Mouse (Mus musculus) forebrain, embryonic 11.5 days (tissue): ENCODE measurements around the gene Parp11. TPM values are rescaled to one million over a fixed set of nuclear protein-coding genes. Genes with fewer than 3 reads are reported as not detected.

Experiments
- ATAC-seq: fragments of 200-750 bp; cut with Nextera tagmentation; replicated peaks from 2 replicates; pipeline ENCODE4 v1.8.0; 2017; ENCODE audit warnings: moderate TSS enrichment; ENCODE audit not compliant: low FRiP score
- DNase-seq: peaks from one replicate; pipeline ENCODE4 v3.0.0-alpha.2; 2017; ENCODE audit warnings: low spot score
- H3K27ac ChIP-seq: fragments of 300-500 bp; sonication (generic); 2 replicates; pipeline ENCODE4 v1.5.1; 2014; ENCODE audit warnings: low read depth, low read length
- H3K27me3 ChIP-seq: fragments of 300-500 bp; sonication (generic); 2 replicates; pipeline ENCODE4 v1.6.1; 2014; ENCODE audit warnings: mild to moderate bottlenecking, low read length, mixed read lengths; ENCODE audit not compliant: control insufficient read depth, insufficient read depth
- H3K36me3 ChIP-seq: fragments of 300-500 bp; sonication (generic); 2 replicates; pipeline ENCODE4 v1.6.1; 2014; ENCODE audit warnings: mild to moderate bottlenecking, low read length, moderate library complexity, mixed read lengths; ENCODE audit not compliant: control insufficient read depth, insufficient read depth
- H3K4me1 ChIP-seq: fragments of 300-500 bp; sonication (generic); replicated peaks from 2 replicates; pipeline ENCODE4 v1.6.1; 2014; ENCODE audit warnings: low read length, mixed read lengths; ENCODE audit not compliant: control insufficient read depth, insufficient read depth
- H3K4me2 ChIP-seq: fragments of 300-500 bp; sonication (generic); 2 replicates; pipeline ENCODE4 v1.6.1; 2014; ENCODE audit warnings: low read depth, mild to moderate bottlenecking, low read length, moderate library complexity, mixed read lengths; ENCODE audit not compliant: severe bottlenecking
- H3K4me3 ChIP-seq: fragments of 300-500 bp; sonication (generic); 2 replicates; pipeline ENCODE4 v1.5.1; 2014; ENCODE audit warnings: low read depth, low read length
- H3K9ac ChIP-seq: fragments of 300-500 bp; sonication (generic); 2 replicates; pipeline ENCODE4 v1.6.1; 2014; ENCODE audit warnings: low read length
- H3K9me3 ChIP-seq: fragments of 300-500 bp; sonication (generic); 2 replicates; pipeline ENCODE4 v1.6.1; 2016; ENCODE audit warnings: low read length, mixed read lengths; ENCODE audit not compliant: control insufficient read depth
- WGBS: fragments of 180-500 bp; shearing (Covaris S2); extraction: QIAGEN DNeasy Blood & Tissue Kit; methylation state at CpG from one replicate; pipeline ENCODE4 v1.1.7; 2014; 5-methylcytosine and 5-hydroxymethylcytosine counted together
- polyA plus RNA-seq: library from polyadenylated mRNA; unstranded; fragments of >200 nt; fragmentation: Nextera tagmentation; extraction: Ambion mirVana; gene quantifications from 2 replicates; pipeline ENCODE4 v1.2.1, GENCODE M21; 2014

The Parp11 gene
- polyA plus RNA-seq, 1 experiment from 2014 or later = 59.2 TPM

DNA sequence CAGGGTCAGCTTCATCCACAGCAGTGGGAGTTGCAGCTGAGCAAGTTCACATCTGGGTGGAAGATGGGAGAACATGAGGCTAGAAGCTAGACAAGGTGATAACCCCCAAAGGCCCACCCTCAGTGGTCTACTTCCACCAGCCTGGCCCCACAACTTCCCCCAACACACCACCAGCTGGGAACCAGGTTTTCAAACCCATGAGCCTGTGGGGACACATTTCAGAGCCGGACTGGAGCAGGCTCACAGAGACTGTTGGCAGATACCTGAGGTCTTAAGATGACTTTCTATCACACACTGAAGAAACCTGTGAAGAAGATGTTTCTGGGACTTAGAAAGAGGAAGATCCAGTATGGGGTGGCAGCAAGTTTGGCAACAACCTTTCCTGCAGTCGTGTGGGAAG lies 26.5 kb upstream of the Parp11 start:
- Histone ChIP-seq H3K27me3 (no peaks in the 10 kb centered on the region), H3K9me3 (no peaks in the 10 kb centered on the region), H3K27ac (no peak overlapping the region), H3K4me2 (no peak overlapping the region), H3K4me1 (peaks cover 6% of the 10 kb centered on the region; the same call in 1 of the 2 replicates), H3K36me3 (no peaks in the 10 kb centered on the region), H3K9ac (no peak overlapping the region), H3K4me3 (no peak overlapping the region)
- ATAC-seq = no peak
- WGBS = 77% methylated on average over 2 of the region's 2 CpGs
- no peak for DNase-seq

DNA sequence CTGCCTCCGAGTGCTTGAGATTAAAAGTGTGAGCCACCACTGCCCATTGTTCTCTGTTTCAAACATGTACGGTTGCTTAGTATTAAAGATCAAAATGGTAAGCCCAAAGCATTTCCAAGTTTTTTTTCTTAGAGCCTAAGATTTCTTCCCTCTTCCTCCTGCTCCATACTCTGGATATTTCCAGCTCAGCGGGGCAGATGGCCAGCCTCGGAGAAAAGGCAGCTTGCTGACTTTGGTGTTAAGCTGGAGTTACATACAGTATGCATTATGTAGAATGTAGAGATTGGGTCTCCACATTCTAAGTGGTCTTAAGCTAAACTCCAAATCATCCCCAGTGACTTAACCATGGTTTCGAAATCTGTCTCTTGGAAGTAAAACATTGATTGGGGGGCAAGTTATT lies 21.5 kb upstream of the Parp11 start:
- Histone ChIP-seq H3K9ac (no peak overlapping the region), H3K27ac (no peak overlapping the region), H3K27me3 (no peaks in the 10 kb centered on the region), H3K4me2 (no peak overlapping the region), H3K4me1 (no peaks in the 10 kb centered on the region), H3K9me3 (no peaks in the 10 kb centered on the region), H3K36me3 (no peaks in the 10 kb centered on the region), H3K4me3 (no peak overlapping the region)
- DNase-seq (no peak), ATAC-seq (no peak)
- 78% methylated on average over 5 of the region's 5 CpGs for WGBS

DNA sequence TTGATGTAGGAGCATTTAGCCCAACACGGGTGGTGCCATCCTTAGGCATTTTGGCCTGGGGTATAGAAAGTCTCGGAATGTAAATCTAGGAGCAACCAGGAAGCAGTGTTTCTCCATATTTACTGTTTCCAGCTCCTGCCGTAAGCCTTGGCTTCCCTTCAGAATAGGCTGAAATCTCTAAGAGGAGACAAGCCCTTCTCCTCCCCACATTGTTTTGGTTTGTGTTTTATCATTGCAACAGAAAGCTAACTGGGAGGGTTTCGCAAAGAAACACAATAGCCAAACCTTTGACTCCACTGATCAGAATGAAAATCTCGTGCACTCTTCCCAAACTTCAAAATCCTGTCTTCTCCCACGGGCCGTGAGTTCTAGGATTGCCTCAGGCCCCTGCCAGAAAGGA lies 15.9 kb upstream of the Parp11 start:
- no peaks in the 10 kb centered on the region for H3K27me3 ChIP-seq
- no peaks in the 10 kb centered on the region for H3K4me1 ChIP-seq
- 80% methylated on average over 7 of the region's 7 CpGs for WGBS
- no peak overlapping the region for H3K27ac ChIP-seq
- no peaks in the 10 kb centered on the region for H3K36me3 ChIP-seq
- no peak overlapping the region for H3K4me3 ChIP-seq
- no peak for ATAC-seq
- H3K4me2 ChIP-seq = no peak overlapping the region
- no peak for DNase-seq
- no peaks in the 10 kb centered on the region for H3K9me3 ChIP-seq
- no peak overlapping the region for H3K9ac ChIP-seq

DNA sequence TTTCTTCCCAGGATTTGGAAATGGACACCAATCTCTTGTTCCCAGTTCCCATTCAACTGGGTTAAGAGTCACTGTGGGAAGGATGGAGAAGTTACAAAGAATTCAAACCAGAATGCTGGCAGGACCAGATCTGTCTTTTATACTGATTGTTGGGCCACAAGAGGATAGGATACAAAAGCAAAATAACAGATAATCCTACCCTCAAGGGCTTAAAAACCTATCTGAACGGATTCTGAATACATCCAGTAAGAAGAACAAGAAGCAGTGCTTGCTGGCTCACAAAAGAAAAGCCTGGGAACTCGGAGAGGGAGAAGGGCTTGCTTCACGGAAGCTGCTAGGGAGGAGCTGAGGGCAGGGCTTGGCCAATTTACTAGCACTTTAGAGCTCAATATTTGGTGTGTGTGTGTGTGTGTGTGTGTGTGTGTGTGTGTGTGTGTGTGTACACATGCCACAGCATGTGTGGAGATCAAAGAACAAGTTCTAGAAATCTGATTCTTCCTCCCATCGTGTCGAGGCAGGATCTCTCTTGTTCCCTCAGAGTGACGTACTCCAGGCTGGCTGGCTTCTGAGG lies 15.4 kb upstream of the Parp11 start:
- no peak for DNase-seq
- WGBS = 37% methylated on average over 6 of the region's 6 CpGs

DNA sequence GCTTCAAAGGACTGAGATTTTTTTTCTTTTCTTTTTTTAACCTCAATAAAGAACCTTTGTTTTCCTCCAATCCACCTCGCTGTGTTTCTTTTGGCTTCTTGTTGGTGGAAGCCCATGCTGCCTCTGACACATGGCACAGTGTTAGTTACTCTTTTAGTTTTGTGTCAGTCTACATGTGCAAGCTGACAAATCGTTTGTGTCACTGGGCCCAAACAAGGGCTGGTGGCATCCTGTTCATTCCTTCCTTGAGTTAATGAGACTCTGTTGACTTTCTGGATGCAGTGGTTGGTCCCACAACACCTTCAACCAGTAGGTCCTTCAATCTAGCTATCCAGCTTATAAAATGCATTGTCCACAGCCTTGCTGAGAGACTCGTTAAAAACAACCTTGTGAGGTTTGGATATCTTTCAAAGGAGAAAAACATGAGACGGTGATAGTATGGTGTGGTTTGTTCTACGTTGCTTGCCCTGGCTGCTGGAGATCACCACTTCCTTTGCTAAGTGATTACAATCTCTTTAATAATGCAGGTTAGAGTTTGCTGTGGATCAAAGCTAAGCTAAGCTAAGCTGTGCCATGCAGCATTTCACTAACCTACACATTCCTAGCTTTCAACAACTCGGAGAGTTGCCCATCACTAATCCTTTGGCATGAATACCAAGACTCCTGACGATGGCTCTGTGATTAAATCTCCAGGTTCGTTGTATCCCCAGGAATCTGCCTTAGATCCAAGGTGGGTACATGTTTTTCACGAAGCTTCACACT lies 12.6 kb upstream of the Parp11 start:
- H3K4me1 ChIP-seq = no peaks in the 10 kb centered on the region
- no peaks in the 10 kb centered on the region for H3K36me3 ChIP-seq
- 82% methylated on average over 9 of the region's 9 CpGs for WGBS
- no peak overlapping the region for H3K4me2 ChIP-seq
- no peaks in the 10 kb centered on the region for H3K27me3 ChIP-seq
- no peak overlapping the region for H3K4me3 ChIP-seq
- ATAC-seq (no peak), DNase-seq (no peak)
- no peak overlapping the region for H3K9ac ChIP-seq
- no peaks in the 10 kb centered on the region for H3K9me3 ChIP-seq
- no peak overlapping the region for H3K27ac ChIP-seq

More for the DNA sequence above, 15.4 kb upstream of the Parp11 start:
- Histone ChIP-seq H3K4me3 (no peak overlapping the region), H3K4me1 (no peaks in the 10 kb centered on the region), H3K27me3 (no peaks in the 10 kb centered on the region), H3K36me3 (no peaks in the 10 kb centered on the region), H3K9me3 (no peaks in the 10 kb centered on the region), H3K27ac (no peak overlapping the region), H3K9ac (no peak overlapping the region), H3K4me2 (no peak overlapping the region)
- ATAC-seq = no peak

DNA sequence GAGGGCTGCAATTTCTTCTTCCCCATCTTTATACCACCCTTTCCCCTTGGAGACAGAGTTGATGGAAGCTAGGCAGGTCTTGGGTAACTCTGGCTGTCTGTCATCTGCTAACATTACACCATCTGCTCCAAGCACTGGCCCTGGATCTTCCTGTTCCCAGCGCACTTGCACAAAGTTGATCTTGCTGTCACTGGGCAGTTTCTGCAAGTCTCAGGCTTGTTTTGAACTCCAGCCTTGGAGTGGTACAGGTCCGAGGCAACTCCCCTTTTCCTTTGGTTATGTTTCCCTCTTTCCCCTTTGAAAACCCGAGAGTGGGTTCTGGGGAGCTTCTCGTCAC lies 12.0 kb upstream of the Parp11 start:
- no peaks in the 10 kb centered on the region for H3K36me3 ChIP-seq
- no peak for DNase-seq
- no peak overlapping the region for H3K9ac ChIP-seq
- H3K9me3 ChIP-seq = no peaks in the 10 kb centered on the region
- no peaks in the 10 kb centered on the region for H3K4me1 ChIP-seq
- H3K27me3 ChIP-seq = no peaks in the 10 kb centered on the region
- whole genome bisulfite sequencing = 87% methylated on average over 4 of the region's 4 CpGs
- ATAC-seq = no peak
- no peak overlapping the region for H3K4me3 ChIP-seq
- H3K27ac ChIP-seq = no peak overlapping the region
- no peak overlapping the region for H3K4me2 ChIP-seq

DNA sequence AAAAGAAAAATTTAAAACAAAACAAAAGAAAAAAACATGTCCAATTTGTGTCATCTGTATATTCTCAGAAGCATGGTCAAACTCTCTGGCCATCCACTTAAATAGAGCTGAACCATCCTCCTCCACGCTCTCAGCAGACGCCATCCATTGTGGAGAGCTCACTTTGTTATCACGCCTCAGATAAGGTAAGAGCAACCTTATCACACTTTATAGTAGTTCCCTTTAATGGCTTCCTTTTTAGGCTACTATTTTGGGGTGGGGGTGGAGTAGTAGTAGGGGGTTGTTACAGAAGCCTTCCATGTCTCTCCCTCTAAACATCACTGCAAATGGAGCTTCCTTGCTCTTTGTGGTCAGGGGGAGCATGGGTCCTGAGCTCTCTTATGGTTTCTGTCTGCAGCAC lies 7.6 kb upstream of the Parp11 start:
- ATAC-seq = no peak
- Histone ChIP-seq H3K9me3 (no peaks in the 10 kb centered on the region), H3K4me2 (no peak overlapping the region), H3K27me3 (no peaks in the 10 kb centered on the region), H3K36me3 (no peaks in the 10 kb centered on the region), H3K4me1 (peaks cover 13% of the 10 kb centered on the region; the same call in 1 of the 2 replicates), H3K27ac (no peak overlapping the region), H3K4me3 (no peak overlapping the region), H3K9ac (no peak overlapping the region)
- DNase-seq = no peak
- WGBS = 91% methylated on average over 3 of the region's 3 CpGs

DNA sequence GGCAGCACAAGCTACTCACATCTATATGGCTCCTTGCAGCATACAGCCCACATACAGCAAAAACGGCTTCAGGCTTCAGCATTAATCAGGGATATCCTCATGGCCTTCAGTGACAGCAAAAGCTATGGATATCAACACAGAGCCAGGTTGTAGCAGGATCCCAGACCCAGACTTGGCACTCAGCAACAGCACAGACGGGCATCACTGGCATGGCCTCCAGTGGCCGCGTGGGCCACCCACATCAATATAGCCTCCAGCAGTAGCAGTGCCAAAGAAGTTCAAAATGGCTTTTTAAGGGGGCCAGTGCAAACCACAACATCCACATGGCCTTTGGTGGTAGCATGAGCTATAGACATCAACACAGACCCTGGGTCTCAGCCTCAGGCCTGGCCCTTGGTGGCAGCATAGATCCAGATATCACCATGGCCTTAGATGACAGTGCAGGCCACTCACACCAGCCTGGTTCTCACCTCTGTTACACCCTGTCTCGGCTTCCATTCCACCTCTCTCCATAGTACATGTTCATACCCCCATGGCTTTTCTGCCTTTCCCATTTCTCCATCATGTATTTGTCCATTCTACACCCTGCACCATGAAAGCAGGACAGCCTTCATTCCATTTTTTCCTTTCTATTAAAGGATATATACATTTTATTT lies 7.0 kb upstream of the Parp11 start:
- 87% methylated on average over 5 of the region's 5 CpGs for WGBS
- no peak overlapping the region for H3K4me3 ChIP-seq
- no peak overlapping the region for H3K27ac ChIP-seq
- H3K9ac ChIP-seq = no peak overlapping the region
- H3K9me3 ChIP-seq = no peaks in the 10 kb centered on the region
- DNase-seq = no peak
- H3K4me1 ChIP-seq = peaks cover 13% of the 10 kb centered on the region; the same call in 1 of the 2 replicates
- no peaks in the 10 kb centered on the region for H3K36me3 ChIP-seq
- H3K4me2 ChIP-seq = no peak overlapping the region
- no peaks in the 10 kb centered on the region for H3K27me3 ChIP-seq
- no peak for ATAC-seq
